Mouse (Mus musculus): Measurements from ENCODE around the gene Ttc7.

Ttc7 gene

DNA sequence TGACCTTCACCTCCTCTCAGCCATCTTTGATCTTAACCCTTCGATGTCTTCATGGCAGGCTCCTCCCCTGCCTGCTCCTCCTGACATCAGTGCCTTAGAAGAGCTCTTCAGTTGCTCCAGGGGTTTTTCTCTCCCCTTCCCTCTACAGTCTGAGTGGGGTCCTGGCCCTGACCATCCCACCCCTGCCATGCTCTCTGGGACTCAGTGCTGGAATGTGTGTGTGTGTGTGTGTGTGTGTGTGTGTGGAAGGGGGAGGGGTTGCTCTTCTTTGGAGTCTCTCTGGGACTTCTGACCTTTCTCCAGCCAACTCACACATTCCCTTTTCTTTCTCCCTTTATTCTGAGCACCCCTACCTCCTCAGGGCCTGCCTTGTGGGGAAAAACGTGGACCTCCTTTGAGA is 83.8 kb downstream of the Ttc7 start:
- no peak for DNase-seq (ENCODE audit: low read depth, low spot score)

DNA sequence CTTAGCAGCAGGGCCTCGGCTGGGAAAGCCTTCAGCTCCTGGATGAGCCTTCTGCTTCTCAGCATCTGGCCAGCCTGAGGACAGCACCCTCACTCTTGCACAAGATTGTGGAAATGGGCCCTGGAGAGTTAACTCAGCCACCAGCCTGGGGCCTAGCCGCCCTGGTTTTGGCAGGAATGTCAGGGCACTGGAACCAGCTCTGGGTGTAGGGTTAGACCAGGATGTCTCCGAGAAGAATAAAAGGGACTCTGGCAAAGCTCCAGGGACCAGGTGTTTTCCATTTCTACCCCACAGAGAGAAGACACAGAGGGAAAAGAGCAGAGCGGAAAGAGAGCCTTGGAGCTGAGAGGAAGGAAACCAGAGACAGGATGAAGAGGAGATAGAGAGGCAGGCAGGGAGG is 84.5 kb downstream of the Ttc7 start:
- no peak for DNase-seq (ENCODE audit: low read depth, low spot score)

DNA sequence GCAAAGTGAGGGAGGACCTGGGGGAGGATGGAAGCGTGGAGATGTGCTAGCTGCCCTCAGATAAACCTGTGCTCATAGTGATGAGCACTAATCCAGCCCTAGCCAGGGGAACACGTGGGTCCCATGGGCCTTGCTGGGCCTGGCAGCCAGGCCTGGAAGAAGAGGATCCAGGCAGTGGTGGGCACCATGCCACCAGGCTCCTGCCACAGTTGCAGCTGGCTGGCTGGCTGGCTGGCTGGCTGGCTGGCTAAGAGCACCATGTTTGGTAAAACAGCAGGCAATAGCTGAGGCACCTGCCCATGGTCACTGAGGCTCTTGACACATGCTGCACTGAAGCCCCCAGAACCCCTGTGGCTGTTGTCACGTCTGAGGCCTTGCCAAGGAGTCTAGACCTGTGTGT is 85.0 kb downstream of the Ttc7 start:
- no peak for DNase-seq (ENCODE audit: low read depth, low spot score)

DNA sequence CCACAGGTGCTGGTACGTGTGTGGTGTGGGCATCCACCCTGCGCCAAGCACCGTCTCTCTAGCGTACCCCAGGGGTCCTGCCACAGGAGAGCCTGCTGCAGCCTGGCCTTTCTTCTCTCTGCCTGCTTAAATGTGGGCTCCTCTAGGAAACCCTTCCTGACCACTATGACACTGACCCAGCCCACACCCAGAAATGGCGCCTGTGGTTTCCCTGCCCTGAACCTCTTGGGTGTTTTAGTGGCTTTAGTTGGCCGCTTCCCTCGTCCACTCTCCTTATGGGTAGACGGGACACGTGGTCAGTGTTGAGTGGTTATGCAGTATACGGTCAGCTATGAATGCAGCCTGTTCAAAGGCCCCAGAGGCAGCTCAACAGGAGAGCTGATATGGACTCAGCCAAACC is 85.8 kb downstream of the Ttc7 start:
- DNase-seq (ENCODE audit: low read depth, low spot score) = no peak

DNA sequence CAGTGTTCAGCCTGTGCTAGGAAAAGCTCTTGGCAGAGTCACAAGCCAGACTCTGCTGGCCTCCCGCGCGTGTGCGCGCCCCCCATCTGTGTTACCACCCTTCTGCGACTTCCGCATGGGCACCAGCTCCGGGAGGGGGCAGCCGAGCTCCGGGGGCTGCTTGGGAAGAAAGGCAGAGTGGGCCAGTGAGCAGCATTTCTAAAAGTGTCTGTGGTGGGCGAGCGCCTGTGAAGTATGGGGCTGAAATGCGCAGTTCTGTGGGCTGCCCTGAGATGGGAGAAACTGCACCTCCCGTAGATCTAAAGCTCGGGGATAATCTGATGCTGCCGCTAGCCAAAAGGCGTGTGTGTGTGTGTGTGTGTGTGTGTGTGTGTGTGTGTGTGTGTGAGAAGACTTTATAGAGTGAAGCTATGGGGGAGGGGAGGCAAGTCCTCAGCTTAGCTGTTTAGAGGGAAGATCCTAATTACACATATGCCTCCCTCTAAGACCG is 86.6 kb downstream of the Ttc7 start:
- DNase-seq (ENCODE audit: low read depth, low spot score) = no peak

DNA sequence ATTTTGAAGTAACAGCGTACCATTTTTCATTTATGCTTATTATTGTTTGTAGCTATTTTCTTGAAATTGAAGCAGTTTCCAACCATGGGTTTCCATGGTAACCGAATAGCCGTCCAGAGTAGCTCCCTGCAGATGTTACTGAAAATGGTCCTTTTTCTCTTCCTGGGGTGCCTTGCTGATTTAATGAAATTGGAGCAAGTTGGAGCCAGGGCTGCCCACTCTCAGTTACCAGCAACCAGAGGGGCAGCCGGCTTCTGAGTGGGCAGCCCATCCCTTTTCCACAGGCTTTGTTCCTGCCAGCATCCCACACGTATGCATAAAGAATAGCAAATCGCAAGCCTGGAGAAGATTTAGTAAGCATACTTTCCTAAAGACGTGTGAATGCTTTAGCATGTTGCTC is 89.5 kb downstream of the Ttc7 start:
- no peak for DNase-seq (ENCODE audit: low read depth, low spot score)

DNA sequence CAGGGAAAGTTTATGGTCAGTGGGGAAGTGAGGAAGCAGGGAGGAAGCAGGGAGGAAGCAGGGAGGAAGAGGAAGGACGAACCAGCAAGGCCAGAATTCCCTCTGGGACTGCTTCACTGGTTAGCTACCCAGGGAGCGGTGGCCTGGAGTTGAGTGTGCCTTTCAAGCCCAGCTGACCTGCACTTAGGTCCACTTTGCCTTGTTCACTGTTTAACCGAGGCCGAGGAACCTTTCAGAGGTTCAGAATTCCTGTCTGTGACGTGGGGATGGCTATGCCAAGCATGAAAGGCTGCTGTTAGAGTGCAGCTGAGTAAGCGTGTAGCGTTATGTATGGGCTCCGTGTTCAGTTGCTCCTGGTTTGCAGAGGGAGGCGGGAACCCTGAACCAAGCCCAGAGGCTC is 90.6 kb downstream of the Ttc7 start:
- no peak for DNase-seq (ENCODE audit: low read depth, low spot score)

DNA sequence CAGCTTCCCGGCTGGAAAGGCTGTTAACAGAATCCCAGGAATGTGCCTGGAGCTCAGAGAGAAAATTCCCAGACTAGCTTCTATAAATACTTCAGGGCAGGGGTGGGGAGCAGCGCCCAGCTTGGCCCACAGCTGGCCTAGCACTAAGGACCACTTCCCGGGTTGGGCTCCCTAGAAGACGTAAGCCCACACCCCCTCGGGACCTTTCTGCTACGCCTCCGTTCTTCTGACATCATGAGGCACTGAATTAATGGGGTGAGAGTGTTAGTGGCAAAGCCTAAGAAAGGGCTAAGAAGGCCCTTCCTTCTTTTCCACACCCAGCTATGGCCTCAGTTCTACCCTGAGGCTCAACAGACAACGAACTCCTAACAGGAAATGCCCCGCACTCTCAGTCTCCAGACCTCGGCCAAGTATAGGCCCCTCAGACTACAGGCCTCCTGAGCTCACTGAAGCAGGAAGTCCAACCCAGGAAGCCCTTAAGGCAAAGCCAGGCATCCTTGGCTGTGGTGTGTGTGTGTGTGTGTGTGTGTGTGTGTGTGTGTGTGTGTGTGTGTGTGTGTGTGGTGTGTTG is 93.3 kb downstream of the Ttc7 start:
- no peak for DNase-seq (ENCODE audit: low read depth, low spot score)

DNA sequence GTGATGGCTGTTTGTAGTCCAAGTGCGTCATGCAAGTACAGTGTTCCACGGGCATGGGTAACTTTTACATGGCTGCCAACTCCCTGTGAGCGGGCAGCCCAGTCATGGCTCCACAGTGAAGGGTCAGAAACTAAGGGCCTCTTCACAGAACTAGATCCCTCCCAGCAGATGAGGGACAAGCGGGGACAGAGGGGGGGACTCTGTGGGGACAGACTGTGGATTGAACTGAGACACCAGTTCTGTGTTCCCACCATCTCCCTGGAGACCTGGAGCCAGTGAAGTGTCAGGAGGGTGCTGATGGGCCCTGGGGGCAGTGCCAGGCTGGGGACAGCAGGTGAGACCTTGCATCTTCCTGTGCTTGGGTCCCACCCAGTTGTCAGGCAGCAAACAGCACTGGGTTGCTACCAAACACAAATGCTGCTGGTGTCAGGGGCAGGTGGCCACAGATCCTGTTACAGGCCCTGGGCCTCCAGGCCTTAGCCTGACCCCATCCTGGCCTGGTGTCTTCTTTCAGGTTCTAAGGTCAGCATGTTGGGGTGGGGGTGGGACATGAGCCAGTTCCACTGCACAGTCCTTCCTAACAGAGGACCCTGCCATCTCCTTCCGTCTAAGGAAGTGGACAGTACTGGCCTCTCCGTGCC is 94.3 kb downstream of the Ttc7 start:
- no peak for DNase-seq (ENCODE audit: low read depth, low spot score)

DNA sequence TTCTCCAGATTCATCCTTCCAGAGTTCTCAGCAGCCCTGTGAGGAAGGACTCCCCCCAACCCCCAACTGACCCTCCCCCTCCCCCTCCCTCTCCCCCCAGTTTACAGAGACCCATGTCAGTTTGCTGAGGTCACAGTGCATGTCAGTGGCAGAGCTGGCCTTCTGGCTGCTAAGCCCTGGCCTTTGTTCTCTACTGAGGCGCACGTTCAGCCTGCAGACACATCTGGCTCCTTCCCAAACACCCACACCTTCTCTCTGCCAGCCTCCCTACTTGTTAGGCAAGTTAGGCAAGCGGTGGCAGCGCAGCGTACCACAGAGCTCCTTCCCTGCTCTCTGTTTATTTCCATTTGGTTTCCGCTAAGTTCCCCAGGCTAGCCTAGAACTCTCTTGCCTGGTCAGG is 94.8 kb downstream of the Ttc7 start:
- DNase-seq (ENCODE audit: low read depth, low spot score) = no peak

DNA sequence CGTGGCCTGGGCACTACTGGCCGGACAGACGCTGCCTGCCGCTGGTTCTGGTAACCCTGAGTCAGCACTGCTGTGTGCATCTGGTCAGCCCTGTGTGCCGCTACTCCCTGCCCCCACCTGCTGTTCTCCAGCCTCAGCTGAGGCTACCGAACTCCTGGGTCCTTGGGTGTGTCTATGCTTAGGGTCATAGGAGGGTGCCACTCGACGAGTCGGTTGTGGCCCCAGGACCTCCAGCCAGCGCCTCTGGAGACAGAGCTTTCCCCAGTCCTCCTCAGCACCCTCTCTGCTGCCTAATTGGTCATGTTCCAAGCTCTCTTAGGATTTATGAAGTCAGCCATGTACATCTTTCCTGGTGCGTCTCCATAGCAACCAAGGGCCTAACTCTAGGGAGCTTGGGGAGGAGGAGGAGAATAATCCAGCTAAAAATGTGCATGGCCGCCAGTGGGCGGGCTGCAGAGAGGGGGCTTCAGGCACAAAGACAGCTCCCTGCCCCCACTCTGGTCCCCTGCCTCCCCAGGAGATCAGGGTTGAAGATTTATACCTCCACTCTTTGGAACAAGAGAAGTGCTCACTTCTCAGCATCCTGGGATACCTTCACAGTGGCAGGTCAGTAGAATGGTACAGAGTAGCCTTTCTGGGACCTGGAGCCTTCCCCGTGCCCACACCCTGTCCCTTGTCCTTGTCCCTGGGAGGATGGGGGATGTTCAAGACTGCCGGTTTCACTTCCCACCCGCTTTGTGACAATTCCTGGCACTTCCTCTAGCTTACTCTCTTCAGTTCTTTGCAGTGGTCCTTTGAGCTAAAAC is 95.9 kb downstream of the Ttc7 start:
- no peak for DNase-seq (ENCODE audit: low read depth, low spot score)

DNA sequence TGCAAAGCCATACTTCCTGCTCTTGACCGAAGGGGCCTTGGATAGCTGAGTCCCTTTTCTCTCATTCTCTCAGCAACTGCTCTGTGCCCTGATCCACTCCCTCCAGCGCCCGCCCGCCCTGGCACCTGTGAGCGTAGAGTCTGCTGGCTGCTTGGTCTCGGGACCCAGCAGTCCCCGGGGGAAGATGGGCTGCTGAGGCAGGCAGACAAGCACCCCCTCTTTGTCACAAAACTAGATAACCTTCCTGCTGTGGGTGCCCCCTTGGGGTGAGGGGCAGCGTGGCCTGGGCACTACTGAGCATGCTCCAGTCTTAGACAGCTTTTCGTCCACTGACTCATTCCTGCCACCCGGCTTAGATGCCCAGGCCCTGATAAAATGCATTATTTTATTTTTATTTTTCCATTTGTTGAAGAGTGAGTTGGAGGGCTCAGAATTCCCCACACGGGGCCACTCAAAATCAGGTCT is 96.5 kb downstream of the Ttc7 start:
- no peak for DNase-seq (ENCODE audit: low read depth, low spot score)

DNA sequence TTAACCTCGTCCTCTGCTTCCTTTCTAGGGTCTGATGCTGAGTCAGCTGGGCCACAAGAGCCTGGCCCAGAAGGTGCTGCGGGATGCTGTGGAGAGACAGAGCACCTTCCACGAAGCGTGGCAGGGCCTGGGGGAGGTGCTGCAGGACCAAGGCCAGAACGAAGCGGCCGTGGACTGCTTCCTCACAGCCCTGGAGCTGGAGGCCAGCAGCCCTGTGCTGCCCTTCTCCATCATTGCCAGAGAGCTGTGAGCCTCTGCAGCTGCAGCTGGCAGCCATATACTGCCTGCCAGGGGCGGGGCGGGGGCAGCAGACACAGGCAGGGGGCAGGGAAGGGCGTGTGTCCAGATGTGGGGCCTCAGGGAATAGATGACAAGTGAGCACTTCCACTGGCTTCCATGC is 97.1 kb downstream of the Ttc7 start:
- no peak for DNase-seq (ENCODE audit: low read depth, low spot score)

DNA sequence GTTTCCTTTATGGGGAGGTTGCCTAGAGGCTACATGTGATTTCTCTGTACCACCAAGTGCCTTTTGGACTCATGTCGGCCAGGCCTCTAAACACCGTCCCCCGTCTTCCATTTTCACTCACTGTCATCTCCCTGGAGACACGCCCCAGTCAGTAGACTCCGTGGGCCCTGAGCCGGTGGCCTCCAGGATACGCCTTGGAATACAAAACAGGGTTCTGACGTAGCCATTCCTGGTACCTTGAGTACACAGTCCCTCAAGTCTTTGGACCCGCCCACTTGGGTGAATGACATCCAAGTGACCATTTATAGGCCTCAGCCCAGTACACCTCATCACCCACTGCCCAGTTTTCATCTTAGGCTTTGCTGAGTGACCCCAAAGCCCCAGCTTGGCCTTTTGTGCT is 98.0 kb downstream of the Ttc7 start:
- DNase-seq (ENCODE audit: low read depth, low spot score) = no peak

DNA sequence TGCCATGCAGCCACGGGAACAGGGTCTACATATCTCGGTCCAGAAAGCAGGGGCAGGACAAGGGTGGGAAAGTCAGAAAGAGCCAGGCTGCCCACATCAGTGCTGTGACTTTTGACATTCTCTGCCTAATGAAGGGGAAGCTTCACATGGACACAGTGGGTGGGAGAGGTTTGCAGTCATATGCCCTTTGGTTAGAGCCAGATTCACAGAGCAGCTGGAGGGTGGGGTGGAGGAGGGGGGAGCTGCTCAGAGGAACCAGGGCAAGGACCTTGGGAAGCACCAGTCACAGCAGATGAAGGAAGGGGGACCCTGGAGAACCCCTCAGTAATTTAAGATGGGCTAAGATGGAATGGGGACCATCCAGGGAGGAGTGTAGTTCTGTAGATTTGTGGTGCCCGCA is 103.1 kb downstream of the Ttc7 start:
- no peak for DNase-seq (ENCODE audit: low read depth, low spot score)

DNA sequence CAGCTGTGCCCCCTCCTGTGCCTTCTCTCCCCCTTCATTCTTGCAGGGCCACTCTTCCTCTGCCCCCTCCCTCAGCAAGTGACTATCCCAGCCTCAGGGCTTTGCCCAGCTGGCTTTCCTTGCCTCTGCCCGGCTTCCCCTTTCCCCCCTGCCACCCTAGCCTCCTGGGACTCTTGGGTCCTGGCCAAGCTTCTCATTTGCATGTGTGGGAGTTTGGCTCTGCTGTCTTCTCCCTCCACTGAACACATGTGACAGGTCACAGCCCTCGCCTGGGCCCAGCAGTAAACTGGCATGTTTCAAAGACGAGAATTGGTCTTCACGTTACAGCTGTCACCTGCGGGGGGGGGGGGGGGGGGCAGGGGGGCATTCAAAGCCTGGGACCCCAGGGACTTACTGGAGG is 104.4 kb downstream of the Ttc7 start:
- peak; percentile 25 for DNase-seq (ENCODE audit: low read depth, low spot score)

DNA sequence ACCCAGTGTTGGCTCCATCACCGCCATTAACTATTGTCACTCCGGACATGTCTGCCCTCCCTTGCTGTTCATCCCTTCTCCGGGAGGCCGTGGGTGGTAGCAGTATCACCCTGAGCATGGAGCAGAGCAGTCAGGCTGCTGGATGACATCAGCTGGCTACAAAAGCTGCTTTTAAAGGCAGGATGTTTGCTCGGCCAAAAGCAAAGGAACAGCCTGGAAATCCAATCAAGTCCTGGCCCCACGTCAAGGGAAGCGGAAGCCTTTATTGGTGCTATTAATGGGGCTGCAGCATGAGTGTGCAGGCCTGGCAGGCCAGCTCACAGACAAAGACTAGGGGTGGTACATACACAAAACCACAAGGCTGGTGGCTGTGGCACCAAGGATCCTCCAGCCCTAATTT is 108.6 kb downstream of the Ttc7 start:
- DNase-seq (ENCODE audit: low read depth, low spot score) = no peak

DNA sequence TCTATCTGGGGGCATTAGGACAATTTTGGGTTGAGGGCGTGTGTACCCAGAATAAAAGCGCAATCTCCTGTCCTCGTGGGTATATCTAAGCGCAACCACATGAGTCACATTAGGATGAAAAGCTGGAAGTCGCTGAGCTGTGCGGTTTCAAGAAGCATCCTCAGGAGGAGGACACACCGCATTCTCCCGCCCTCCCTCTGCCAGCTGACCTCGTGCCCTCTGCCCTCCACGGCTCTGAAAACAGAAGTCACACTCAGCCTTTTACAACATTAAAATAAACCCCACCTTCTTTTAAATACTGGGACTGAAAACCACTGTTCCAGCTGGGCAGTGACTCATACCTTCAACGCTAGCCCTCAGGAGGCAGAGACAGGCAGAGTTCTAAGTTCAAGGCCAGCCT is 114.4 kb downstream of the Ttc7 start:
- DNase-seq (ENCODE audit: low read depth, low spot score) = no peak

DNA sequence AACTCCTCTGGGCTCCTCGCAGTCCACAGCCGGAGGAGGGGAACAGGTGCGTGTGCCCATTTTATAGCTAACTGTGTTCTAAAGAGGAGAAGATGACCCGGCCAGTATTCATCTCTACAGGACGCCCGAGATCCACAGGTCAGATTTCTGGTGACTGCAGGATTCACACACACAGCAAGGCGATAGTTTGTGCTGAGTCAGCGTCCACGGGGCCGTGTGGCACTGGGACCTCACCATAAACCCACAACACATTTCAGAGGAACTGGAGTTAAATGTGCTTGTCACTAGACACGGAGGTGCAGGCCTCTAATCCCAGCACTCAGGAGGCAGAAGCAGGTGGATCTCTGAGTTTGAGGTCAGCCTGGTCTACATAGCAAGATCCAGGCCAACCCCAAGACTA is 119.8 kb downstream of the Ttc7 start:
- DNase-seq (ENCODE audit: low read depth, low spot score) = no peak

DNA sequence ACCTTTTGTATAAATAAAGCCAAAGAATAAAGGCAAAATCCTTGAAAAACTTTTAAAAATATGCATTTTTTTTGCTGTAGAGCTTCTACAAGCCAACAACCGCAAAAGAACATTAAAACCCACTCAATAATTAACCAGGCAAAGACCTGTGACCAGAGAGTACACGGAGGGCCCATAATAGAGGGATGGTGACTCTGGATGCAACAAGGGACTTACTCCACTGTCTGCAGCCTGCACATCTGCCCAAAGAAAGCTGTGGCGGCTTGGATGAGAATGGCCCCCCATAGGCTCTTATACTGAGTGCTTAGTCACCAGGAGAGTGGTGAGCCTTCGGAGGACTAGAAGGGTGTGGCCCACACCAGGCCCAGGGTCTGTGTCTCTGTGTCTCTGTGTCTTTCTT is 120.8 kb downstream of the Ttc7 start:
- DNase-seq (ENCODE audit: low read depth, low spot score) = no peak

DNA sequence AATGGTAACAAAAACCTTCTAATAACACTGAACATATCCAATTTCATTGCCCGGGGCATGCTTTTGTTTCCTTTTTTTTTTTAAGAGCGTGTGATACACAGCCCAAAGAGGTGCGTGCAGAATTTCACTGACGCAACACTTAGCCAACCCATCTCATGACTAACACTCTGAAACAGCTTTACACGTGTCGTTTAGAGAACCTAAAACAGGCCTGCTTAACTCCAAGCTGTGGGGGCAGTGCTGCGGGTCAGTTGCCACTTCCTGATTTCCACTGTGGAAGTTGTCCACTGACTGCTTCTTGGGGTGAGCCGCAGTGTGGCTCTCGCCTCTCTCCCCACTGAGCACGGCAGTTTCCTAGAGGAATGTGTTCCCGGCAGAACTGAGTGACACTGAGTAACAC is 122.9 kb downstream of the Ttc7 start:
- DNase-seq (ENCODE audit: low read depth, low spot score) = no peak

DNA sequence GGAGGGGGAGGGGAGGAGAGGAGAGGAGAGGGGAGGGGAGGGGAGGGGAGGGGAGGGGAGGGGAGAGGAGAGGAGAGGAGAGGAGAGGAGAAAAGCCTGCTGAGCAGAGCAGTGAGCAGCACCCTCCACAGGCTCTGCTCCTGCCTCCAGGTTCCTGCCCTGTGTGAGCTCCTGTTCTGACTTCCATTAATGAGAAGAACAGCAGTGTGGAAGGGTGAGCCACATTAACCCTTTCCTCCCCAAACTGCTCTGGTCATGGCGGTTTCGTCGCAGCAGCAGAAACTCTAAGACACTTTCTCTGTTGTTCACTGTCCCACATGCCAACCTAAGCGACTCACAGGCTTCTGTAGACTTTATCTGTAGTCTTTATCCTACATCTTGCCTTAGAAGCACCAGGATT is 124.0 kb downstream of the Ttc7 start:
- no peak for DNase-seq (ENCODE audit: low read depth, low spot score)

DNA sequence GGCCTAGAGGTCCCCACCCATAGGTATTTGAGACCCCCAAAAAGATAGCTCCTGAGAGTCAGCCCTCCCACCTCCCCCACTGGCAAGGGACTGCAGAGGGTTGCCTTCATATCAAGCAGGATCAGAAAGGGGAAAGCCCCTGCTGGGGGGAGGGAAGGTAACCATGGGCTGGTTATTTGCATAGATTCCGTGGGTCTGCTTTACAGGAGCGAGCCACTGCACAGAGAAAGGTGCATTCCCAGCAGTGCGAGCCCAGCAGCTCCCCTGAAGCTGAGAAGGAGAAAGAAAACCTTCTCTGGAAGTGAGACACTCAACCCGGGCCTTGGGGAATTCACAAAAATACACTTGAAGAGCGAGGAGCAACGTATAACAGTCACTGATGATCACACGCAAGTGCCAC is 135.4 kb downstream of the Ttc7 start:
- DNase-seq (ENCODE audit: low read depth, low spot score) = no peak

Data from retina, postnatal 7 days (tissue).